Mouse (Mus musculus) midbrain, embryonic 11.5 days (tissue): ENCODE measurements around the gene Iqschfp. TPM values are rescaled to one million over a fixed set of nuclear protein-coding genes. Genes with fewer than 3 reads are reported as not detected.

ENCODE experiments used
- ATAC-seq: fragments of 200-750 bp; cut with Nextera tagmentation; 2 replicates; pipeline ENCODE4 v1.8.0; 2017; ENCODE audit warnings: moderate TSS enrichment, moderate library complexity; ENCODE audit not compliant: low FRiP score
- DNase-seq: peaks from one replicate; pipeline ENCODE4 v3.0.0; 2015; ENCODE audit warnings: low spot score; ENCODE audit errors: missing footprints
- H3K27ac ChIP-seq: fragments of 300-500 bp; sonication (generic); 2 replicates; pipeline ENCODE4 v1.5.1; 2014; ENCODE audit warnings: low read depth, low read length
- H3K27me3 ChIP-seq: fragments of 300-500 bp; sonication (generic); 2 replicates; pipeline ENCODE4 v1.6.1; 2014; ENCODE audit warnings: mild to moderate bottlenecking, low read length, moderate library complexity, mixed read lengths; ENCODE audit not compliant: control insufficient read depth, insufficient read depth
- H3K36me3 ChIP-seq: fragments of 300-500 bp; sonication (generic); 2 replicates; pipeline ENCODE4 v1.6.1; 2014; ENCODE audit warnings: mild to moderate bottlenecking, low read length, moderate library complexity, mixed read lengths; ENCODE audit not compliant: control insufficient read depth, insufficient read depth
- H3K4me1 ChIP-seq: fragments of 300-500 bp; sonication (generic); 2 replicates; pipeline ENCODE4 v1.6.1; 2014; ENCODE audit warnings: low read length; ENCODE audit not compliant: control insufficient read depth, insufficient read depth
- H3K4me2 ChIP-seq: fragments of 300-500 bp; sonication (generic); 2 replicates; pipeline ENCODE4 v1.6.1; 2014; ENCODE audit warnings: mild to moderate bottlenecking, moderate library complexity
- H3K4me3 ChIP-seq: fragments of 300-500 bp; sonication (generic); 2 replicates; pipeline ENCODE4 v1.5.1; 2014; ENCODE audit warnings: low read depth, low read length
- H3K9ac ChIP-seq: fragments of 300-500 bp; sonication (generic); 2 replicates; pipeline ENCODE4 v1.6.1; 2014; ENCODE audit warnings: low read length
- H3K9me3 ChIP-seq: fragments of 300-500 bp; sonication (generic); 2 replicates; pipeline ENCODE4 v1.6.1; 2016; ENCODE audit warnings: low read length; ENCODE audit not compliant: control insufficient read depth
- WGBS: fragments of 180-500 bp; shearing (Covaris S2); extraction: QIAGEN DNeasy Blood & Tissue Kit; methylation state at CpG from one replicate; pipeline ENCODE4 v1.1.7; 2014; 5-methylcytosine and 5-hydroxymethylcytosine counted together
- polyA plus RNA-seq: library from polyadenylated mRNA; unstranded; fragments of >200 nt; fragmentation: Nextera tagmentation; extraction: Ambion mirVana; gene quantifications from 2 replicates; pipeline ENCODE4 v1.2.1, GENCODE M21; 2014

The Iqschfp gene
- polyA plus RNA-seq, 1 experiment from 2014 or later, result 2.6 TPM

DNA sequence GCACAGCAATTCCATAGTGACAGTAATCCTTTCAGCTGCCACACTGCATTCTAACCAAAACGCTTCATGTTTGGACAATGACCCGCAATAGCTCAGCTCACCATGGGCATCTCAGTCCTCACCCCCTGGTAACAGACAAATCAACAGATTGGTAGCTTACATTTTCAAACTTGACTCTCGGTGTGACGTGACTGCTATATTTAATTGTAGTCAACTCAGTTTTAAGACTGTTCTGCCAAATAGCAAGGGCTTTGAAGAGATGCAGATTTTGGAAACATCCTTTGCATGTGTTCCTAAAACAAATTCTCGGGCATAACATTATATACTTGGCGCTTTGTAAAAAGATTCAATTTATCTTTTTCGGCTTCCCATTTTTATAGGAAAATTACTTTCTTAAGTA lies 404.7 kb downstream of the Iqschfp start:
- H3K4me2 ChIP-seq, result no peak overlapping the region
- H3K4me1 ChIP-seq, result no peaks in the 10 kb centered on the region
- H3K4me3 ChIP-seq, result no peak overlapping the region
- H3K27ac ChIP-seq, result no peak overlapping the region
- no peaks in the 10 kb centered on the region for H3K36me3 ChIP-seq
- no peak overlapping the region for H3K9ac ChIP-seq
- DNase-seq (no peak), ATAC-seq (no peak)
- no peaks in the 10 kb centered on the region for H3K27me3 ChIP-seq
- 81% methylated on average over 7 of the region's 7 CpGs for WGBS
- no peaks in the 10 kb centered on the region for H3K9me3 ChIP-seq

DNA sequence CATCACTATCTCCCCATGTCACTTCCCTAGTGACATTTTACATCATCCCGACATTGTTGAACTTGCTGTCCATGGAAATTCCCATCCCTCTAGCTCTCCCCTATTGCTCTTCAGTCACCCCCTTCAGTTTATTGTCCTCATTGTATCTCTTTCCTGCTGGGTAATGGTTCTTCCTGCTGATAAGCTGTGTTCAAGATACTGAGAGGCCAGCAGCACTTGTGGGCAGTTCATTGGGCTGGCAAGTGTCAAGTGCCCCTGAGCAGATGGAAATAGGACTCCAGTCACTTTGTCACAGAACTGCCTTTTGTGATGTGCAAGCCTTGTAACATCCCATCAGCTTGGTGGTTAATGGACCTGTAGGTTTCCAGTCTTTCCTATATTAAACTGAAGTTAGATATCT lies 413.6 kb downstream of the Iqschfp start:
- DNase-seq (no peak), ATAC-seq (no peak)
- no peak overlapping the region for H3K4me2 ChIP-seq
- no peak overlapping the region for H3K4me3 ChIP-seq
- no peaks in the 10 kb centered on the region for H3K36me3 ChIP-seq
- H3K27ac ChIP-seq, result no peak overlapping the region
- H3K4me1 ChIP-seq, result no peaks in the 10 kb centered on the region
- no peak overlapping the region for H3K9ac ChIP-seq
- H3K9me3 ChIP-seq, result no peaks in the 10 kb centered on the region
- WGBS, result 51% methylated on average over 1 of the region's 1 CpGs
- H3K27me3 ChIP-seq, result no peaks in the 10 kb centered on the region

DNA sequence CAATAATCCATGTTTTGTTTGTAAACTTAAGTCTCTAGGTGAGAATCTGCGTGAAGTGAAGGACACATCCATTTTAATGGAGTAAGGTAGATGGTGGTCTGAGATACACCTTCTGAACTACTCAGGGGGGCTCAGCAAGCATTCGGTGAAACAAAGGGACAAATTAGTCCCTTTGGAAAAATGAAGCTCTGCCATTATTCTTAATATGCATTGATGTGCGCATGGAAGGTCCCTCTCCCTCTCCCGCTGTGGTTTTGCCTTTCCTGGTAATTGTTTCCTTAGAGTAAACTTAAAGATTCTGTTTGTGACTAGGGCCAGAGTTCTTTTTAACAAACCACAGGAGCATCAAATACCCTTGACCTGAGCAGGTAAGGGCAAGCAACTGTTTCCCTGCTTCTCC lies 414.7 kb downstream of the Iqschfp start:
- H3K9ac ChIP-seq, result no peak overlapping the region
- H3K27ac ChIP-seq, result no peak overlapping the region
- no peaks in the 10 kb centered on the region for H3K4me1 ChIP-seq
- H3K9me3 ChIP-seq, result no peaks in the 10 kb centered on the region
- DNase-seq (no peak), ATAC-seq (no peak)
- no peak overlapping the region for H3K4me2 ChIP-seq
- 21% methylated on average over 4 of the region's 4 CpGs for WGBS
- H3K4me3 ChIP-seq, result no peak overlapping the region
- H3K27me3 ChIP-seq, result no peaks in the 10 kb centered on the region
- no peaks in the 10 kb centered on the region for H3K36me3 ChIP-seq

DNA sequence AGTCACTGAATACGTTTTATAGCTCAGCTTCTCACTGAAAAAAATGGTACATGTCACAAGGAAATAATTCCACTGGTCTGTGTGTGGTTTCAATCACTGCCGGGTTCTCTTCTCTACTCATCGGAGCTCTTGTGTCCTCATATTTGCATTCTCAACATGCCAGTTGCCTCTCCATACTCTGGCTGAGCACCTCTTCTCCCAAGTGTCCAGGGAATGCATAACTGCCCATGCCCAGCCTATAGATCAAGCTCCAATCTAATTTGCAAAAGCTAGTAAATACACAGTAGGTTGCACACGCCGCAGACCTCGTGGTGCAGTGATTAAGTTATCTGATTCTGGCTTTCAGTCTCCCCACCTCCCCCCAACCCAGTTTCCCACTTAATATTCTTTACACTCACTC lies 433.5 kb downstream of the Iqschfp start:
- H3K27me3 ChIP-seq, result no peaks in the 10 kb centered on the region
- no peak overlapping the region for H3K4me2 ChIP-seq
- no peak overlapping the region for H3K27ac ChIP-seq
- no peaks in the 10 kb centered on the region for H3K4me1 ChIP-seq
- no peaks in the 10 kb centered on the region for H3K36me3 ChIP-seq
- H3K9me3 ChIP-seq, result no peaks in the 10 kb centered on the region
- DNase-seq (no peak), ATAC-seq (no peak)
- 79% methylated on average over 6 of the region's 6 CpGs for WGBS
- H3K9ac ChIP-seq, result no peak overlapping the region
- H3K4me3 ChIP-seq, result no peak overlapping the region

DNA sequence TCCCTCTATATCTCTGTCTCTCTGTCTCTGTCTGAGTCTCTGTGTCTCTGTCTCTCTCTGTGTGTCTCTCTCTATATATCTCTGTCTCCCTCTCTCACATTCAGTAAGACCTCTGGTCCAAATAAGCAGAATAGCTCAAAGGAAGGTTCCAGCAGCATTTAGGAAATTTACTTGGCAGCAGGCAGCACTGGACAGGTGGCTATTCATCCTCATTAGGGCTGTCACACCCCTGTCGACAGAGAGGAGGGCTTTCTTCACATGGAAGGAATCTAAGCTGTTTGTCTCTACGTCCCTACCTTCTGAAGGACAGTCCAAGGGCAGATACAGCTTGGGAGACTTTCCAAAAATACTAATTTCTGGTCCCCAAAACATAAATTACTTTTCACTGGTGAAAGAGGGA lies 440.5 kb downstream of the Iqschfp start:
- no peak overlapping the region for H3K4me3 ChIP-seq
- no peak overlapping the region for H3K9ac ChIP-seq
- H3K4me1 ChIP-seq, result no peaks in the 10 kb centered on the region
- no peaks in the 10 kb centered on the region for H3K27me3 ChIP-seq
- no peak overlapping the region for H3K4me2 ChIP-seq
- H3K36me3 ChIP-seq, result no peaks in the 10 kb centered on the region
- ATAC-seq (no peak), DNase-seq (no peak)
- no peaks in the 10 kb centered on the region for H3K9me3 ChIP-seq
- WGBS, result 79% methylated on average over 2 of the region's 2 CpGs
- no peak overlapping the region for H3K27ac ChIP-seq

DNA sequence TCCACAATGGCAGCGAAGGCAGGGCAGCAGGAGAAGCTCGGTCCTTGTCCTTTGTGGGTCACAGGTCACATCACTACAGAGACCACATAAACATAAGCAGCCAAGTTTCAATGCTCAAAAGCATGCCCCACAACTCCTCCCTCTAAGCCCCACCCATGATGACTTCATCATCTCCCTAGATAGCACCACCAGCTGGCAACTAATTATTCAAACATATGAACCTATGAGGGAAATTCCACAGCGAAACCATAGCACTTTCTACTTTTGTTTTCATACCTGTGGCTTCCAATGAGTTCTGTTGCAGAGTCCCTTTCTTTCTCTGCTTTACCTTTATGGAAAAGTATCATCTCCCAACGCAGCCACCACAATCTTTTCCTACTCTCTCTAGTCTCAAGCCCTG lies 443.5 kb downstream of the Iqschfp start:
- ATAC-seq (no peak), DNase-seq (no peak)
- H3K4me3 ChIP-seq, result no peak overlapping the region
- H3K4me2 ChIP-seq, result no peak overlapping the region
- H3K27me3 ChIP-seq, result no peaks in the 10 kb centered on the region
- H3K27ac ChIP-seq, result no peak overlapping the region
- H3K36me3 ChIP-seq, result no peaks in the 10 kb centered on the region
- no peaks in the 10 kb centered on the region for H3K4me1 ChIP-seq
- no peaks in the 10 kb centered on the region for H3K9me3 ChIP-seq
- no peak overlapping the region for H3K9ac ChIP-seq
- 88% methylated on average over 4 of the region's 4 CpGs for WGBS

DNA sequence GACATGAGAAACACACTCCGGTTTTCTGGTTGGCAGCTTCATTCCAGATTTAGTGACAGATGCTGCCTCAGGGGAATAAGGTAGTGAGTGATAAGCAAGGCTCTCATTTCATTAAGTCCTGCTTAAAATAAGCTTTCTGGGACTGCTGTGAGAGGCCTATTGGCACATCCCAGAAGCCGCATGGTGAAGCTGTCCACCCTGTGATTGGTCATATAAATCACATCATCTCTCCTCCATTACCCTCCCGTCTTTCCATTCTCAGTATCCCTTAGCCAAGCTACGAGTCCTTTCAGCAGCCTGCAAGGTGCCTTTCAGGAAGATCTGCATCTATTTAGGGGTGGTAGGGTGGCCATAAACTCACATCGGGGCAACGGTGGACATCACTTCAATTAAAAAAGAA lies 458.6 kb downstream of the Iqschfp start:
- DNase-seq (no peak), ATAC-seq (no peak)
- H3K4me3 ChIP-seq, result no peak overlapping the region
- no peak overlapping the region for H3K9ac ChIP-seq
- H3K27me3 ChIP-seq, result no peaks in the 10 kb centered on the region
- H3K27ac ChIP-seq, result no peak overlapping the region
- 88% methylated on average over 6 of the region's 6 CpGs for WGBS
- H3K4me2 ChIP-seq, result no peak overlapping the region
- no peaks in the 10 kb centered on the region; the same call in 1 of the 2 replicates for H3K9me3 ChIP-seq
- H3K36me3 ChIP-seq, result no peaks in the 10 kb centered on the region
- no peaks in the 10 kb centered on the region for H3K4me1 ChIP-seq

DNA sequence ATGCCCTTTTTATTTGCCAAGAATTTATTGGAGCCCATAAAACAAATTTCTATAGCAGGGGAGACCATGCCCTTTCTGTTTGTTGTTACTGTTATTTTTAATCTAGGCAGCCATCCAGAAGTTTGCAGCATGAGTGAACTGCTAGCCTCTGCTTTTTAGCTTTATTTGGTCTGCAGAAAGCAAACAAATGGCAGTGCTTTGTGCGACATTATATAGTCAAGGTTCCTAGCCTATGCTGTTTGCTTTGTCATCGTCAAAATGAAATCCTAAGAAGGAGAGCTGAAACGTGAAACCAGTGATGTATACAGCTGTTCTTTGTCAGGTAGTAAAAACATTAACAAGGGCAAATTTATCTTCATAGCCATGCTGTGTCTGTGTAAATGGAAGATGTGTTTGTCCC lies 459.4 kb downstream of the Iqschfp start:
- no peak for ATAC-seq
- Histone ChIP-seq H3K27me3 (no peaks in the 10 kb centered on the region), H3K9ac (no peak overlapping the region), H3K9me3 (no peaks in the 10 kb centered on the region; the same call in 1 of the 2 replicates), H3K27ac (no peak overlapping the region), H3K4me1 (no peaks in the 10 kb centered on the region), H3K4me2 (no peak overlapping the region), H3K4me3 (no peak overlapping the region), H3K36me3 (no peaks in the 10 kb centered on the region)
- WGBS, result 70% methylated on average over 3 of the region's 3 CpGs
- DNase-seq, result no peak

DNA sequence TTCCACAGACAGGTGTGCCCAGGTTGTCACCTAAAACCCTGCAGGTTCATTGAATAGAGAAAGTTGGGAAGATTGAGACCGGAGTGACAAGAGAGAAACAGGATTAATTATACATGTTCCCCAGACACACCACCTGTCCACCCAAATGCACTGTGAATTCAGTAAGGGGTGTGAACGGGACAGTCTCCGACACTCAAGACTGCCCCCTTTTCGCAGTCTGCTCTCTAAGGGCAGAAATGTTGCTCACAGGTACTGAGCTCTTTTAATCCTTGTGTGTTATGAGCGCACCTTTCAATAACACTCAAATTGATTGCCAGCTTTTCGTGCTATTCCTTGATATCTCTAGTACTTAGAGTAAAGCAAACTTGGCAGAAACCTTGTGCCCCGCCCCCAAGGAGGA lies 460.9 kb downstream of the Iqschfp start:
- 85% methylated on average over 7 of the region's 7 CpGs for WGBS
- no peaks in the 10 kb centered on the region for H3K27me3 ChIP-seq
- H3K4me2 ChIP-seq, result no peak overlapping the region
- no peak overlapping the region for H3K9ac ChIP-seq
- no peaks in the 10 kb centered on the region for H3K4me1 ChIP-seq
- no peak for ATAC-seq
- H3K27ac ChIP-seq, result no peak overlapping the region
- no peaks in the 10 kb centered on the region; the same call in 1 of the 2 replicates for H3K9me3 ChIP-seq
- DNase-seq, result no peak
- H3K36me3 ChIP-seq, result no peaks in the 10 kb centered on the region
- H3K4me3 ChIP-seq, result no peak overlapping the region

DNA sequence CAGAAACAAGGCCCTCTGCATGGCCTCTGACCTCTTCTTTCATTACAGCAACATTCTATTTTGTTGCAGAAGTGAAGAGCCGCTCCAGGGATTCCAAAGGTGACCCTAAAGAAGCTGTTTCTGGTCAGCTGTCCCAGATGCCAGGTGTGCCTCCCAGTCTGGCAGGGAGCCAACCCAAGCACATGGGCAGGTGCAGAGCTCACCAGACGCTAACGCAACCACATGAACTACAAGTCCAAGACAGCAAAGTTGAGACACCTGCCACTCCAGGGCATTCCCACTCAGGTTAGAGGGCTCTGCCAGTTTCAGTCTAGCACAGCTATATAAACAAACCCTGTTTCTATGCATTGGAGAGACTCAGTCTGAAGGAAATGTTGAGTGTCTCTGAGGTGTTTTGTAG lies 461.5 kb downstream of the Iqschfp start:
- Histone ChIP-seq H3K9ac (no peak overlapping the region), H3K36me3 (no peaks in the 10 kb centered on the region), H3K27me3 (no peaks in the 10 kb centered on the region), H3K4me2 (no peak overlapping the region), H3K4me3 (no peak overlapping the region), H3K9me3 (no peaks in the 10 kb centered on the region; the same call in 1 of the 2 replicates), H3K27ac (no peak overlapping the region), H3K4me1 (no peaks in the 10 kb centered on the region)
- 73% methylated on average over 3 of the region's 3 CpGs for WGBS
- DNase-seq (no peak), ATAC-seq (no peak)
